Mouse (Mus musculus) olfactory bulb, adult 2 months (tissue): ENCODE measurements around the gene Gm128.

Experiments
- CTCF ChIP-seq: fragments of 200-500 bp; IDR thresholded peaks from 2 replicates; pipeline ENCODE4 v1.5.1; 2012; ENCODE audit warnings: low read depth, mild to moderate bottlenecking, low read length, moderate library complexity; ENCODE audit not compliant: insufficient read depth
- POLR2A ChIP-seq: fragments of 200-500 bp; IDR thresholded peaks from 2 replicates; pipeline ENCODE4 v1.6.1; 2012; ENCODE audit warnings: mild to moderate bottlenecking, low read depth, low read length, moderate library complexity; ENCODE audit not compliant: insufficient read depth

GRCm38 (mm10) chr3:95267855-95268254 is 26.5 kb upstream of the Gm128 start:
- no peak for TF ChIP-seq CTCF
- TF ChIP-seq POLR2A = no peak
